Mouse (Mus musculus): ENCODE results near the gene Fam20a. TPM values are rescaled to one million over a fixed set of nuclear protein-coding genes. Genes with fewer than 3 reads are reported as not detected.

Gene Fam20a
- polyA plus RNA-seq, 1 experiment from 2014 or later = 1.2 TPM

GRCm38 (mm10) chr11:109628099-109628498 is 94.0 kb downstream of the Fam20a start:
- Histone ChIP-seq H3K9me3 (ENCODE audit: control insufficient read depth, low read depth, low read length) (no peaks in the 10 kb centered on the region), H3K4me1 (ENCODE audit: control insufficient read depth, insufficient read depth, low read length) (no peaks in the 10 kb centered on the region), H3K27me3 (ENCODE audit: control insufficient read depth, insufficient read depth, low read length) (no peaks in the 10 kb centered on the region), H3K9ac (replicated peaks; ENCODE audit: low read depth, low read length) (no peak overlapping the region), H3K4me2 (replicated peaks; ENCODE audit: low read depth, low read length) (no peak overlapping the region), H3K27ac (ENCODE audit: low read length) (no peak overlapping the region), H3K4me3 (ENCODE audit: low read depth, low read length) (no peak overlapping the region), H3K36me3 (ENCODE audit: control insufficient read depth, insufficient read depth, low read length) (no peaks in the 10 kb centered on the region)
- ATAC-seq (ENCODE audit: insufficient number of reproducible peaks, insufficient read depth, low FRiP score, low read depth) = no peak
- WGBS = 86% methylated on average over 3 of the region's 3 CpGs

- WGBS = 84% methylated on average over 4 of the region's 4 CpGs
- H3K27me3 ChIP-seq (ENCODE audit: control insufficient read depth, insufficient read depth, low read length) = no peaks in the 10 kb centered on the region
- no peaks in the 10 kb centered on the region for H3K36me3 ChIP-seq (ENCODE audit: control insufficient read depth, insufficient read depth, low read length)
- H3K4me1 ChIP-seq (ENCODE audit: control insufficient read depth, insufficient read depth, low read length) = 0 out of 2 replicates have a peak, but pooled peaks cover 3% of the 10 kb centered on the region
- no peak overlapping the region for H3K4me2 ChIP-seq (replicated peaks; ENCODE audit: low read depth, low read length)
- no peak overlapping the region for H3K4me3 ChIP-seq (ENCODE audit: low read depth, low read length)
- H3K27ac ChIP-seq (ENCODE audit: low read length) = no peak overlapping the region
- ATAC-seq (ENCODE audit: insufficient number of reproducible peaks, insufficient read depth, low FRiP score, low read depth) = no peak
- no peaks in the 10 kb centered on the region for H3K9me3 ChIP-seq (ENCODE audit: control insufficient read depth, low read depth, low read length)
- H3K9ac ChIP-seq (replicated peaks; ENCODE audit: low read depth, low read length) = no peak overlapping the region
These were observed 94.4 kb downstream of the Fam20a start for GRCm38 (mm10) chr11:109627648-109628047.

GRCm38 (mm10) chr11:109623238-109623637 is 98.8 kb downstream of the Fam20a start:
- H3K9me3 ChIP-seq (ENCODE audit: control insufficient read depth, low read depth, low read length) = no peaks in the 10 kb centered on the region
- no peak overlapping the region for H3K4me3 ChIP-seq (ENCODE audit: low read depth, low read length)
- H3K27me3 ChIP-seq (ENCODE audit: control insufficient read depth, insufficient read depth, low read length) = no peaks in the 10 kb centered on the region
- H3K27ac ChIP-seq (ENCODE audit: low read length) = no peak overlapping the region
- WGBS = 74% methylated on average over 7 of the region's 7 CpGs
- no peaks in the 10 kb centered on the region for H3K36me3 ChIP-seq (ENCODE audit: control insufficient read depth, insufficient read depth, low read length)
- ATAC-seq (ENCODE audit: insufficient number of reproducible peaks, insufficient read depth, low FRiP score, low read depth) = no peak
- H3K4me1 ChIP-seq (ENCODE audit: control insufficient read depth, insufficient read depth, low read length) = peaks cover 5% of the 10 kb centered on the region; the same call in 1 of the 2 replicates
- no peak overlapping the region for H3K4me2 ChIP-seq (replicated peaks; ENCODE audit: low read depth, low read length)
- H3K9ac ChIP-seq (replicated peaks; ENCODE audit: low read depth, low read length) = no peak overlapping the region

GRCm38 (mm10) chr11:109622518-109623037 is 99.5 kb downstream of the Fam20a start:
- Histone ChIP-seq H3K27me3 (ENCODE audit: control insufficient read depth, insufficient read depth, low read length) (no peaks in the 10 kb centered on the region), H3K36me3 (ENCODE audit: control insufficient read depth, insufficient read depth, low read length) (no peaks in the 10 kb centered on the region), H3K4me3 (ENCODE audit: low read depth, low read length) (peak overlapping the region; percentile 7; the same call in 1 of the 2 replicates), H3K4me1 (ENCODE audit: control insufficient read depth, insufficient read depth, low read length) (peaks cover 5% of the 10 kb centered on the region; the same call in 1 of the 2 replicates), H3K9ac (replicated peaks; ENCODE audit: low read depth, low read length) (no peak overlapping the region), H3K27ac (ENCODE audit: low read length) (no peak overlapping the region), H3K9me3 (ENCODE audit: control insufficient read depth, low read depth, low read length) (no peaks in the 10 kb centered on the region), H3K4me2 (replicated peaks; ENCODE audit: low read depth, low read length) (peak overlapping the region; percentile 36)
- ATAC-seq (ENCODE audit: insufficient number of reproducible peaks, insufficient read depth, low FRiP score, low read depth) = no peak; the same call in 1 of the 2 replicates
- WGBS = 10% methylated on average over 15 of the region's 15 CpGs

- Histone ChIP-seq H3K9me3 (ENCODE audit: control insufficient read depth, low read depth, low read length) (no peaks in the 10 kb centered on the region), H3K27ac (ENCODE audit: low read length) (no peak overlapping the region), H3K4me1 (ENCODE audit: control insufficient read depth, insufficient read depth, low read length) (peaks cover 5% of the 10 kb centered on the region; the same call in 1 of the 2 replicates), H3K4me3 (ENCODE audit: low read depth, low read length) (no peak overlapping the region), H3K9ac (replicated peaks; ENCODE audit: low read depth, low read length) (no peak overlapping the region), H3K36me3 (ENCODE audit: control insufficient read depth, insufficient read depth, low read length) (no peaks in the 10 kb centered on the region), H3K27me3 (ENCODE audit: control insufficient read depth, insufficient read depth, low read length) (no peaks in the 10 kb centered on the region), H3K4me2 (replicated peaks; ENCODE audit: low read depth, low read length) (no peak overlapping the region)
- WGBS = 16% methylated on average over 2 of the region's 2 CpGs
- 0 out of 2 replicates have a peak, but pooled peaks have one; percentile 29 for ATAC-seq (ENCODE audit: insufficient number of reproducible peaks, insufficient read depth, low FRiP score, low read depth)
These were observed 100.9 kb downstream of the Fam20a start for GRCm38 (mm10) chr11:109621183-109621582.

GRCm38 (mm10) chr11:109620356-109620755 is 101.7 kb downstream of the Fam20a start:
- H3K4me3 ChIP-seq (ENCODE audit: low read depth, low read length) = no peak overlapping the region
- H3K27me3 ChIP-seq (ENCODE audit: control insufficient read depth, insufficient read depth, low read length) = no peaks in the 10 kb centered on the region
- ATAC-seq (ENCODE audit: insufficient number of reproducible peaks, insufficient read depth, low FRiP score, low read depth) = no peak
- H3K27ac ChIP-seq (ENCODE audit: low read length) = no peak overlapping the region
- no peak overlapping the region for H3K4me2 ChIP-seq (replicated peaks; ENCODE audit: low read depth, low read length)
- no peaks in the 10 kb centered on the region for H3K9me3 ChIP-seq (ENCODE audit: control insufficient read depth, low read depth, low read length)
- H3K9ac ChIP-seq (replicated peaks; ENCODE audit: low read depth, low read length) = no peak overlapping the region
- WGBS = 75% methylated on average over 6 of the region's 6 CpGs
- peaks cover 5% of the 10 kb centered on the region; the same call in 1 of the 2 replicates for H3K4me1 ChIP-seq (ENCODE audit: control insufficient read depth, insufficient read depth, low read length)
- H3K36me3 ChIP-seq (ENCODE audit: control insufficient read depth, insufficient read depth, low read length) = no peaks in the 10 kb centered on the region

Other genes with a start within 250 kb of the Fam20a start
- gene Arsg, start 248.9 kb downstream of the Fam20a start, polyA plus RNA-seq (2014; fragmentation: Nextera tagmentation; extraction: Ambion mirVana) = 3.5 TPM in 2 replicates
- gene Slc16a6, start 248.7 kb downstream of the Fam20a start, polyA plus RNA-seq (2014; fragmentation: Nextera tagmentation; extraction: Ambion mirVana) = 4.4 and 6.7 TPM in 2 replicates
- 21.3 and 25.0 TPM in 2 replicates for gene Wipi1, start 110.3 kb downstream of the Fam20a start, polyA plus RNA-seq (2014; fragmentation: Nextera tagmentation; extraction: Ambion mirVana)
- 340 and 351 TPM in 2 replicates for gene Prkar1a, start 72.9 kb downstream of the Fam20a start, polyA plus RNA-seq (2014; fragmentation: Nextera tagmentation; extraction: Ambion mirVana)
- gene 1700012B07Rik, start 105.8 kb upstream of the Fam20a start, polyA plus RNA-seq (2014; fragmentation: Nextera tagmentation; extraction: Ambion mirVana) = not detected in 2 replicates

Data from stomach, embryonic 14.5 days (tissue).